Mouse (Mus musculus): Measurements from ENCODE around the gene Ptpn6.

GRCm38 (mm10) chr6:124742839-124743514 lies 4.5 kb upstream of the Ptpn6 start:
- TF ChIP-seq CTCF (IDR thresholded peaks at IDR 0.05) (no peak), EP300 (IDR thresholded peaks at IDR 0.05) (no peak)

Data from lung, postnatal 0 days (tissue).